Mouse (Mus musculus): ENCODE data around the gene Ganab.
A peak's percentile ranks its signal among the peaks of the same experiment; 100 is the strongest.

Gene Ganab

DNA sequence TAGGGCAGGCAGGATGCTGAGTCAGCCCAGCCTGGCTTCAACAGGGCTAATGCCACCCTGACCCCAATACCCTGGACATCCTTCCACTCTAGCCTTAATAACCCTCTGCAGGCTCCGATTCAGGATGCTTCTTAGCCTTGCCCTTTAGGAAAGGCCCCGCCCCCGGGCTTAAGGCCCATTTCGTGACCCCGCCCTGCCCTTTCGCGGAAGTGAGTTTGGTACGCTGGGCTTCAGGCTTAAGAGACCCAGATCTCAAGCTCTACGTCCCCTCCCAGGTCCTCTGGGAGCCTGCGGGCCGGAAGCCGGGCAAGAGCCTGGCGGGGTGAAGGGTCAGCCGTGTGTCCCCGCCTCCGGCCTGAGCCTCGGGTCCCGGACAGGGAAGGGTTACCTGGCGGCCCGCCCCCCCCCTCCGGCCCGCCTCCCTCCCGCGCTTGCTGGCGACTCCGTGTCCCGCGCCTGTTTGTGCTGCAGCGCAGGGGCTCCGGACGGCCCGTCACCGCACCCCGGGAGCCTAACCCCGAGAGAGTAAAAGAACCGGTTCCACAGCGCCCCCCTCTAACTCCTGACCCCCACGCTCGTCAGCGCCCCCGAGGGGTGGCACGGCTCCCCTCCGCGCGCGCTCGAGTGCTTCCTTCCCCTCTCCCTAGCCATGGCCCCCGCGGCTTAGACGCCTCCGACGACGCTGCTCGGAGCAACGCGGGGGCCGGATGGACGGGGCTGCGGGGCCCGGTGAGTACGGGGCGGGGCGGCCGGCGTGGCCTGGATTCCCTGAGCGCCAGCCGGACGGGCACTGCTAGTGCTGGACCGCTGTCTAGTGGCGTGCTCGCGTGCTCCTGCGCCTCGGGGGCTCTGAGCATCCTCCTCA lies 31.6 kb downstream of the Ganab start, which contains the start of the genes Rom1 and Eml3:
Gene Rom1 (minus strand): TSS at position 133 of the 865 bp plus-strand sequence.
Gene Eml3 (plus strand): TSS at position 329 of the 865 bp plus-strand sequence.
- DNase-seq (ENCODE audit: low read depth), result peak; percentile 93

DNA sequence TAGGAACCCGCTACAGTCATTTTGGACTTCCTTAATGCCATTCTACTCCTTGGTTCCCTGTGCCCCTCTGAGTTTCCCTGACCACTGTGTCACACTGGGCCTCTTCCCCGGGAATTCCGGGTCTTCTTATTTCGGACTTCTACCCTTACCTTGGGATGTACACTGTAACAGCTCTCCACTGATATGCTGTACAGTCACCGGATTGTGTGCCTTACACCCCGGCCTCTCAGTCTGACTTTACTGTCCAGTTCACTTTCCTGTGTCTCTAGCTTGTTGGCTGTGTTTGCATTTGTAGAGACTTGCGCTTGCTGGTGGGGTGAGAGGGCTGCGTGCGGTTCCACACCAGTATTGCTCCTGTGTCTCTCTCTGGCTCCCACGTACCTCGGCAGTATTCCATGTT lies 32.2 kb downstream of the Ganab start:
- DNase-seq (ENCODE audit: low read depth), result no peak

DNA sequence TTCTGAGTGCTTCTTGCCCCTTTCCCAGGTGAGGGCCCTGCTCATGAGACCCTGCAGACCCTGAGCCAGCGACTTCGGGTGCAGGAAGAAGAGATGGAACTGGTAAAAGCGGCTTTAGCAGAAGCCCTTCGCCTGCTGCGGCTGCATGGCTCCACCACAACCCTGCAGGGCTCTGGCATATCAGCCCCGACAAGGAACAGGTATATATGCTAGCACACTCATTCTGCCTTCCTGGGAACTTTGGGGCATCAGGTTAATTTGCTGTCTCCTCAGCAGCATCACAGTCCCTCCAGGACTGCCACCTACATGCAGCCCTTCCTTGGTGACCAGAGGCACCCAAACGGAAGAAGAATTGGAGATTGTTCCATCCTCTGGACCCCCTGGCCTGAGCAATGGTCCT lies 32.9 kb downstream of the Ganab start:
- DNase-seq (ENCODE audit: low read depth), result no peak

DNA sequence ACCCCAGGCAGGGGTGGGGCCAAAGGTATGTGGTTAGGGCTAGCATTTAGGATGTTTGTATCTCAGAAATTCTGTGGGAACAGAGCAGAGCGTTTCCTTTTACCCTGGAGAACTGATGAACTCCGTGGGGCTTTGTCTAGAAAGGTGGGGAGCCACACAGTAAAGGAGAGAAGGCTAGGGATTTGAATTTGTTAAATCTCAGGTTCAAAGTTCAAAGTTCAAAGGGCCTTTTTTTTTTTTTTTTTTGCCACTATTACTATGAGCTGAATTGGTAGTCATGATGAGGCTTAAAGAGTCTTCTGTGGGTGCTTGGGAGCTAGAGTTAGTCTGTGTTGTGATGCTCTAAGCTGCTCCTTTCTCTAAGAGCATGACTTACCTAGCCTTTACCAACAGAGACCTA lies 38.9 kb downstream of the Ganab start:
- DNase-seq (ENCODE audit: low read depth), result no peak

DNA sequence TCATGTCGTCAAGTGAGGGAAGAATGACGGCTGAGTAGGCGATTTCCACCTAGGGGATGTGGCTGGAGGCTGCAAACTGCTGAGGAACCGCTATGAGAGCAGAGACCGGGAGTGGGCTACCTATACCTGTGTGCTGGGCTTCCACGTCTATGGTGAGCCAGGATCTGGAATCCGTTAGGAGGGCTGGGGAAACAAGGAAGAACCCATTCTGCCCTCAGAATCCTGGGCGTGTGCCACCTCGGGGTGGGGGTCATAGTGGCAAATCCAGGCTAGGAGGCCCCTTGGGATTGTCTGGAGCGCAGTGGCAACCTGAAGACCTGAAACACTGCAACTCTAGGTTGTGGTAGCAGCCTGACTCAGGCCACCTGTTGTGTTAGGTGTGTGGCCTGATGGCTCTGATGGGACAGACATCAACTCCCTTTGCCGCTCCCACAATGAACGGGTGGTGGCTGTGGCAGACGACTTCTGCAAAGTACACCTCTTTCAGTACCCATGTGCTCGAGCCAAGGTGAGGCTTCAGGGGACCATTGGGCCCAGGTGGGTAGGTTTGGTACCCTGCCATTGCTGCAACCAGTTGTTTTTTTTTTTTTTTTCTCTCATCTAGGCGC lies 42.8 kb downstream of the Ganab start:
- DNase-seq (ENCODE audit: low read depth), result no peak

DNA sequence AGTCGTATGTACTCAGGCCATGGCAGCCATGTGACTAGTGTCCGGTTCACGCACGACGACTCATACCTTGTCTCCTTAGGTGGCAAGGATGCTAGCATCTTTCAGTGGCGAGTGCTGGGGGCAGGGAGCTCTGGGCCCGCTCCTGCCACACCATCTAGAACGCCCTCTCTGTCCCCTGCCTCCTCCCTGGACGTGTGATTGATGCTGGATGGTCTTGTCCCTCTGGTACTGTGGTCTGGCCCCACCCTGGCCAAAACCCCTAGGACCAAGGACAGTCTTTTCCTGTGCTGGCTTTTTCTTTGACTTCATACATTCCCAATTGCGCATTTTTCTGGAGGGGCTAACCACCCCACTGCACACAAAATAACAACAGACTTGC lies 43.3 kb downstream of the Ganab start:
- DNase-seq (ENCODE audit: low read depth), result no peak

DNA sequence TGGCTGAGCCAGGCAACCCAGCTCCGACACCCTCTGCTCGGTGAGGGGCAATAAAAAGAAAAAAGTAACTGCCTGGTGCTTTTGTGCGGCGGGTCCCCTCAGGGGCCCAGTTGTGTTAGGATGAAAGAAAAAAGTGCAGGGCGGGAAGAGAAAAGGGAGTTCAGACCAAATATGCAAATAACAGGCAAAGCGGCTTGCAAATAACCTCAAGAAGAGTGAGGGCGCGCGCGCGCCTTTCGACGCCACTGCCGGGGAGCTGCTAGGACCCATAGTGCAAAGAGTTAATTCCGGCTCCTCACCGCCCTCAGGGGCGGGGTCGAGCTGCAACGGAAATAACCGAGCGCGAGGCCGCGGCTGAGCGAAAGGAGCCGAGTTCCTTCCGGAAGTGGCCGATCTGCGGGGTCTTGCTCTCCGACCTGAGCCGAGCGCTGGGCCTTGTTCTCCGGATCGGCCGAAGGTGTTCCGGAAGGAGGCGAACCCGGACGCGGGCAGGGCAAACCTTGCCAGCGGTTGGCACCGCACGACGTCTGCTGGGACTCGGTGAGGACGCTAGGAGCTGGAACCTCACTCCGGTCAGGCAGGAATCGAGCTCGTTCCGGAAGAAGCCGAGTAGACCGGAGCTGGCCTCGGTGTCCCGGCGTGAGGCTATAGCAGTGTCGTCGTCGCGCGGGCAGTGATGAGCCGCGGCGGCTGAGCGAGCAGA lies 43.8 kb downstream of the Ganab start, which contains the start of gene Mta2:
Gene Mta2 (plus strand): TSS at position 361 of the 703 bp plus-strand sequence.
- DNase-seq (ENCODE audit: low read depth), result peak; percentile 98

DNA sequence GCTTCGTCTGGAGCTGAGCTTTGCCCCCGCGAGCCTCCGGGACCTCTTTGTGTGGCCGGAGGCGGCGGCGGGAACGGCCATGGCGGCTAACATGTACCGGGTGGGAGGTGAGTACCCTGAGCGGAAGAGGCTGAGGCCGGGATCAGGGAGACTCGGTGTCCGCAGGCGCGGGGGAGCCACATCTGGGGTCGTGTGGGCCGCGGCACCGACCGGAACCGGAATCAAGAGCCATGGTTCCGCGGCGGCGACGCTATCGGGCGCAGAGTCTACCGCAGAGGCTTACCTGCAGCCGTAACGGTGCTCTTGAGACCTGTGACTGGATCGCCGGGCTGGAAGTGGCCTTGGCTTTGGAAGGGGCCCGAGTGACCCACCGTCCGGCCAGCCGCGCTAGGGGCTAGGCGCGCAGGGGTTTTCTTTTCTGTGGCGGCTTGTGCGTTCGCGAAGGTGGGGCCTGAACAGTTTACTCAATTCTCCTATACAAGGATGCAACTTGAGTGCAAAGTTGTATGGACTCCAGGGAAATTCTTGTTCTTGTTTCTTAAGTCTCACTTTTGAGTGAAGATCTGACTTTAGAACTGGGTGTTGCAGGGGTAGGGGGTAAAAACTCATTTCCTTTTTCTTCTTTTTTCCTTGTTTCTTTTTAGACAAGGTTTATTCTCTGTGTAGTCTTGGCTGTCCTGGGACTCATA lies 44.5 kb downstream of the Ganab start:
- peak; percentile 85 for DNase-seq (ENCODE audit: low read depth)

DNA sequence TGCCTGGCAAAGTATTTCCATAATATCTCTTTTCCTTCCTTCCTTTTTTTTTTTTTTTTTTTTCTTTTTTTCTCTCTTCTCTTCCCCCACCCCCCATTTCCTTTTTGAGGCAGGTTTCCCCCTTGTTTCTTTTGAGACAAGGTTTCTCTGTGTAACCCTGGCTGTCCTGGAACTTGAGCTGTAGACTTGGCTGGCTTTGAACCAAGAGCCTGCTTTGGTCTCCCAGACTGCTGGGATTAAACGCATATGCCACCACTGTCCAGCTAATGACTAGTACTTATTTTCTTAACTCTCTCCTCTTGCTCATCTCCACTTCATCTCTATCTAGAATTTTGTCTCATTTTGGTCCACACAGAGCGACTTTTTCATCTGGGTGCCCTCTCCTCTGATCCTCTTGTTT lies 45.2 kb downstream of the Ganab start:
- DNase-seq (ENCODE audit: low read depth), result peak; percentile 38

DNA sequence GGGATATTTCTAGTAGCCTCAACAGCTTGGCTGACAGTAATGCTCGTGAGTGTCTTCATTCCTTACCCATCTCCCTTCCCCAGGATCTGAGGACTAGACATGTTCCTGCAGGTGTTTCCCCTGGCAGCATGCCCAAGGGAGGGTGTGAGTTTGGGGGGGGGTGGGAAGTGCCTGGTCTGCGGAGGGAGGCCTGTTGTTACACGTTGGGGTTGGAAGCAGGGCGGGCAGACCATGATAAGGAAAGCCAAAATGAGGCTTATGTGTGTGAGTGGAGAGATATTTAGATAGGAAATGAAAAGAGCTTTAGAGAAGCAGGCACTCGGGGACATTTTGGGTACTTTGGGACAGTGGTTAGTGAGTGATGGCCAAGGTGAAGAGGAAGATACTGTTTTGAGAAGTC lies 46.2 kb downstream of the Ganab start:
- no peak for DNase-seq (ENCODE audit: low read depth)

DNA sequence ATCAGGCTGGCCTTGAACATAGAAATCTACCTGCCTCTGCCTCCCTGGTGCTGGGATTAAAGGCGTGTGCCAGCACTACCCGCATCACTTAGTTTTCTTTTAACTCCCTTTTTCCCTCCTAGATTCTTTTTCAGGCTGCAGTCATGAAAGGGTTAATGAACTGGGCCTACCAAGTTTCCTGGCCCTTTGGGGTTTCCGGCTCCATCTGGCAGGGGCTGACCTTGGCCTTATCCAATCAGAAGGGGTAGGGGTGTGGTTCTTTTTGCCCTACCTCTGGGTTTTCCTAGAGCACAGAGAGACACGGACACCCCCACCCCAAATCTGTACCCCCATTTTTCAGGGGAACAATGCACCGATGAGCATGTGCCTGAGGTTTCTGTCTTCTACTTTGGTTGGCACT lies 46.9 kb downstream of the Ganab start:
- peak; percentile 82 for DNase-seq (ENCODE audit: low read depth)

DNA sequence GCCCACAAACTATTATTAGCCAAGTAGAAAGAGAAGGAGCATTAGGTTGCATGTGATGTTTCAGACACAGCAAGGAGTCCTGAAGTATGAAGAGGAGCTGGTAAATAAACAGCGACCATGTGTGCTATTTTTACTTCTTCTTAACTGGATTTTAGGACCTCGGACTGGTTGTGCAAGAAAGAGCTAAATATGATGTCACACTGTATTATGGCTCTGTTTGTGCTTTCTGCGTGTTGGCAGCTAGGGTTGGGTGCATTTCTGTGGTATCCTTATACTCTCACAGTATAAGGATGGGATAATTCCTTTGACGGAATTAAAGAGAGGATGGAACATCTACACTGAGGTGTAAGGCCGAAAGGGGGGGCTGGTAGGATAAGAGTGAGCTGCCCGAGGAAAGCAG lies 47.4 kb downstream of the Ganab start:
- DNase-seq (ENCODE audit: low read depth), result no peak

DNA sequence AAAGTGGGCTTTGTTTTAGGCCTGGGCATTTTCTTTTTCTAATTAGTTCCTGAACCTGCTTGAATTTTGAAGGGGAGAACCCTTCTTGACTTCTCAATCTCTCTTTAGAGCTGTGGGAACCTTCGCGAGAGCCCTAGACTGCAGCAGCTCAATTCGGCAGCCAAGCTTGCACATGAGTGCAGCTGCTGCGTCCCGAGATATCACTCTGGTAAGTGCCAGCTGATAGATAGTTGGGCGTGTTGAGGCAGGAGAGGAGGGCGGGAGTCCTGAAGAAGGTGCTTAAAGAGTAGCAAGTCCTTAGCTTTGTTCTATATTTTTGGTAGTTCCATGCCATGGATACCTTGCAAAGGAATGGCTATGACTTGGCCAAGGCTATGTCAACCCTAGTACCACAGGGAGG lies 49.1 kb downstream of the Ganab start:
- no peak for DNase-seq (ENCODE audit: low read depth)

DNA sequence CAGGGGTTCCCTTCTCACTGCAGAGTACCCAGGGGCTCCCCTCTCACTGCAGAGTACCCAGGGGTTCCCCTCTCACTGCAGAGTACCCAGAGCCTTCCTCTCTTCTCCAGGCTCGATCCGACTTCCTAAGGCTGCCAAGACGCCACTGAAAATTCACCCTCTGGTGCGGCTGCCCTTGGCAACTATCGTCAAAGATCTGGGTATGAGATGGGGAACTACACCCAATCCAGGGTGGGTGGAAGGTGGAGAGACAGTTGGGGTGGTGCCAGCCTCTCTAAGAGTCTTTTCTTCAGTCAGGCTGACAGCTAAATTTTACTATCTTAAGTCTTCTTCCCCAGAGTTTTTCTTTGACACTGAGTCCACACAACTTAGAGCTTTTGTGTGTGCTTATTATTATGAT lies 52.3 kb downstream of the Ganab start:
- no peak for DNase-seq (ENCODE audit: low read depth)

DNA sequence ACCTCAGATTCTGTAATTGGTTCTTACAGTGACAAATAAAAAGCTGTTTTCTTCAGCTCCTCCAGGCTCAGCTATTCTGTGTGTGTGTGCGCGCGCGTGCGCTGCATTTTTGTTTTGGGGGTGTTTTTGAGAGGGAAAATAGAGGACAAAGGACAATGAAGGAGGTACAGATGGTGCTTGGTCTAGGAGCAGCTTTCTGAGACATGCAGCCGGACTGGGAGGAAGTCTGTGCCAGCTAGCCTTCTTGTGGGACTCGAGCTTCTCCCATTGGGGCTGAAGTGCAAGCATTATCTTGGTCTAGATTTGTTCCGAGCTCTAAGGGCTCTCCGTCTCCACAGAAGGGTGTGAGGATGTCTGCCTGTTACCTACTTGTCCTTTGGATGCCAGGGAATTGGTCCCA lies 54.4 kb downstream of the Ganab start:
- no peak for DNase-seq (ENCODE audit: low read depth)

DNA sequence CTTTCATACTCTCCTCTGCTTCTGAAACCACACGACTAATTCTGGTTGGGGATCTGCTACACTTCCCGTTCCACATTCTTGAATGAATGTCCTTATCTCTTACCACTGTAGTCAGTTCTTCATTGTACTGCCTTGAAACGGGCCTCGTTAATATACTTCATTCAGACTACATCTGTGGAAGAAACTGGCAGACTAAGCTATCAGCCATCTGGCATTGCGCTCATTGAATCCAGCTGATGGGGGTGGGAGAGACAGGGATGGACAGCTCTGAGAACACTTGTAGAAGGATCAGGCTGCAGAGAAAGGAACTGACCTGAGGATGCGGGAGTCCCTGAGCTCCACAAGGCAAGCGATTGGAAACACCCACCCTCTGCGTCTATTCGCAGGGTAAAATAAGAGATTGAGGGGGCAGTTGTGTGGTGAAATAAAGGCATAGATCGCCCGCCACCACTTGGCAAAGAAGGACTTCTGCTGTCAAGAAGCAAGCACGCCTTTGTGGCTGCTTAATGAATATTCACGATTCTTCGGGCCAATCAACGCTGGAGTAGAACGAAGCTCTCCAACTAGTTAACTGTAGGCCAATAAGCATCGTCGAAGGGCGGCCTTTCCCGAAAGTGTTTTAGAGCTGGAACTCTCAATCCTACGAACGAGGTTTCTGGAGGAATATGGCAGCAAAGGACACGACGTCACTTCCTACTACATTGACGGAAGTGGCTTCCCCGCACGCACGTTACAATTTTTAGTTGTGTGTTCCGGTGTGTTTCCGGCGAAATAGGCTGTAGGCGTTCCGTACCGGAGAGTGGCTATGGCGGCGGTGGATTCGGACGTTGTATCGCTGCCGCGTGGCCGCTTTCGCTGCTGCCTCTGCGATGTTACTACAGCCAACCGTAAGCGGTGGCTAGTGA lies 55.5 kb downstream of the Ganab start, which contains the start of gene Tut1:
Gene Tut1 (plus strand): TSS at position 713 of the 905 bp plus-strand sequence.
- DNase-seq (ENCODE audit: low read depth), result peak; percentile 99

DNA sequence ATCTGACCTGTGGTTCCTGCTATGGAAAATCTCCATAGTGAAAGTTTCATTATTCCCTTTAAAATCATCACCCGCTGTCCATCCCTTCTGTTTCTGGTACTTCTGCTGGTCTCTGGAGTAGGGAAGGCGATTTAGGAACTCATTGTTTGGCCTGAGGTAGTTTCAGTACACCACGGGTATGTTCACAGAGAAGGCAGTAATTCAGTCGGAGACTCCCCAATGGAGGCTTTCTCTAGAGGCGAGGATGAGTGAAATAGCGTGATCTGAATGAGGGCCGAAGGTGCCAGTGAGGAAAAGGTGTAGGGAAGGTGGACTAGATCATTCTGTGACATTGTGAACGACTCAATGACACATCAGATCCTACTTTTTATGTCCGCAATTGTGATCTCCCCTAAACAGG lies 56.3 kb downstream of the Ganab start:
- peak; percentile 54 for DNase-seq (ENCODE audit: low read depth)

DNA sequence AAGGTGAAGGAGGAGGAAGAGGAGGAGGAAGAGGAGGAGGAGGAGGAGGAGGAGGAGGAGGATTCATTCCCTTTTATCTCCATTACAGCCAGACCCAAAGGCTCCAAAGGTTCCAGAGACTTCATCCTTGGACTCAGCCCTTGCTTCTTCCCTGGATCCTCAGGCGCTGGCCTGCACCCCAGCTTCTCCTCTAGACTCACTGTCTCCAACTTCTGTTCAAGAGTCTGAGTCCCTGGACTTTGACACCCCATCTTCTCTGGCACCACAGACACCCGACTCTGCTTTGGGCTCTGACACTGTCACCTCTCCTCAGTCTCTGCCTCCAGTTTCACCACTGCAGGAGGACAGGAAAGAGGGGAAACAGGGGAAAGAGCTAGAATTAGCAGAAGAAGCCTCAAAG lies 64.4 kb downstream of the Ganab start:
- no peak for DNase-seq (ENCODE audit: low read depth)

DNA sequence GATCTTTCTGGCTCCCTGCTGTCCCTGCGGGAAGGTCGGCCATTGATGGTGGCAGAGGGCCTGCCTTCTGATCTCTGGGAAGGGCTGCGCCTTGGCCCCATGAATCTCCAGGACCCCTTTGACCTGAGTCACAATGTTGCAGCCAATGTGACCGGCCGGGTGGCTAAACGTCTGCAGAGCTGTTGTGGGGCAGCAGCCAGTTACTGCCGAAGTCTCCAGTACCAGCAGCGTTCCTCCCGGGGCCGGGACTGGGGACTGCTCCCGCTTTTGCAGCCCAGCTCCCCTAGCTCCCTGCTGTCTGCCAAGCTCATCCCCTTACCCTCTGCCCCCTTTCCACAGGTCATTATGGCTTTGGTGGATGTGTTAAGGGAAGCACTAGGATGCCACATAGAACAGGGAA lies 67.2 kb downstream of the Ganab start:
- DNase-seq (ENCODE audit: low read depth), result no peak

DNA sequence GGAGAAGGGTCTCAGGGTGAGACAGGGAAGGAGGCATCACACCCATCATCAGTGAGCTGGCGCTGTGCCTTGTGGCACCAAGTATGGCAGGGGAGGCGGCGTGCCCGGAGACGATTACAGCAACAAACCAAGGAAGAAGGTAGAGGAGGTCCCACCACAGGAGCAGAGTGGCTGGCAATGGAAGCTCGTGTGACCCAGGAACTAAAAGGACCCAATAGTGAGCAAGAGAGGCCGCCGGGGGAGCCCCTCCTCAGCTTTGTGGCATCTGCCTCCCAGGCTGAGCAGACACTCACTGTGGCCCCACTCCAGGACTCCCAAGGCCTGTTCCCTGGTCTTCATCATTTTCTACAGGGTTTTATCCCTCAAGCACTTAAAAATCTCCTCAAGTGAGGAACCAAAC lies 67.9 kb downstream of the Ganab start:
- no peak for DNase-seq (ENCODE audit: low read depth)

DNA sequence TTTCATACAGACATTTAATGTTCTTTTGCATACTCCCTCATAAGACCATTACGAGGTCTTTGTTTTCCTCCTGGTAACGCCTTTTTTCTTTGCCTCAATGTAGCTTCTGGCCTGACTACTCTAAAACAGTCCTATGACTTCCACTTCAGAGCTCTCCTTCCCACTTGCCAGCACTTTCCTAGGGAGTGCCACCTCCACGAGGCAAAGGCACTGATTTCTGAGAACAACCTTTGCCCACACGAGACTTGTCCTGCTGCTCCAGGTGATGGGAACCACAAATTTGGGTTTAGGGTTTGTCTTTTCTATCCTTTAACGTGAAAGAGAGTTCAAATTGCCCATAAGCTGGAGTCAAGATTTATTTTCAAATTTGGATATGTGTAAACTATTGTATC lies 68.3 kb downstream of the Ganab start:
- no peak for DNase-seq (ENCODE audit: low read depth)

All from induced T-regulatory cell, adult 2 months (primary cell).